Mouse (Mus musculus) frontal cortex, postnatal 10 days (tissue): ENCODE measurements around the gene Fam131a.

ENCODE experiments used
- DNase-seq, 2 experiments: peaks; one replicate each; pipeline ENCODE4 v3.0.0; 2022; ENCODE audit warnings: low spot score in 2 of 2, mixed read lengths in 1 of 2

Fam131a gene

GRCm38 (mm10) chr16:20715976-20716840, 23.2 kb downstream of the Fam131a start:
- peak; percentile 72 to 84 for DNase-seq

- no peak for DNase-seq
Measured at GRCm38 (mm10) chr16:20716841-20717180, 23.8 kb downstream of the Fam131a start.

GRCm38 (mm10) chr16:20717181-20717977, 24.3 kb downstream of the Fam131a start, which contains the start of the genes Polr2h and Clcn2:
Gene Polr2h, plus strand, starts transcription at chr16:20717665.
Gene Clcn2, minus strand, starts transcription at chr16:20717746.
- peak; percentile 97 for DNase-seq

GRCm38 (mm10) chr16:20717978-20718670, 25.1 kb downstream of the Fam131a start:
- DNase-seq: no peak

- no peak for DNase-seq
Measured at GRCm38 (mm10) chr16:20721808-20722207, 28.8 kb downstream of the Fam131a start.

- DNase-seq: no peak
Measured at GRCm38 (mm10) chr16:20722736-20723135, 29.7 kb downstream of the Fam131a start.

GRCm38 (mm10) chr16:20723247-20723646, 30.2 kb downstream of the Fam131a start:
- no peak for DNase-seq

- DNase-seq: peak in 1 of 2 experiments; percentile 53
Measured at GRCm38 (mm10) chr16:20724338-20724748, 31.3 kb downstream of the Fam131a start.

GRCm38 (mm10) chr16:20725321-20725720, 32.3 kb downstream of the Fam131a start:
- no peak for DNase-seq

- no peak for DNase-seq
Measured at GRCm38 (mm10) chr16:20725750-20726149, 32.7 kb downstream of the Fam131a start.

GRCm38 (mm10) chr16:20726384-20726783, 33.3 kb downstream of the Fam131a start:
- no peak for DNase-seq

GRCm38 (mm10) chr16:20730293-20730711, 37.3 kb downstream of the Fam131a start:
- no peak for DNase-seq

GRCm38 (mm10) chr16:20731688-20732087, 38.6 kb downstream of the Fam131a start:
- DNase-seq: no peak

- DNase-seq: peak in 1 of 2 experiments; percentile 43
Measured at GRCm38 (mm10) chr16:20732251-20732924, 39.3 kb downstream of the Fam131a start.

- peak in 1 of 2 experiments; percentile 62 for DNase-seq
Measured at GRCm38 (mm10) chr16:20732925-20733730, 40.1 kb downstream of the Fam131a start, which contains the start of gene Chrd. Gene Chrd, plus strand, starts transcription at chr16:20733127.

GRCm38 (mm10) chr16:20733731-20734730, 41.0 kb downstream of the Fam131a start, which contains the start of gene Thpo:
Gene Thpo, minus strand, starts transcription at chr16:20734511.
- no peak for DNase-seq

- DNase-seq: no peak
Measured at GRCm38 (mm10) chr16:20735651-20736050, 42.6 kb downstream of the Fam131a start.

- no peak for DNase-seq
Measured at GRCm38 (mm10) chr16:20736168-20736567, 43.1 kb downstream of the Fam131a start.

- DNase-seq: no peak
Measured at GRCm38 (mm10) chr16:20736823-20737222, 43.8 kb downstream of the Fam131a start.
